Mouse (Mus musculus): Measurements from ENCODE around the gene St3gal4.

- TF ChIP-seq CTCF (IDR thresholded peaks at IDR 0.05) (no peak), POLR2A (IDR thresholded peaks at IDR 0.05; ENCODE audit: insufficient read depth, low read depth, low read length) (no peak)
These were observed 61.4 kb downstream of the St3gal4 start for GRCm38 (mm10) chr9:35057631-35058030.

Data from heart, adult 2 months (tissue).